Mouse (Mus musculus) intestine, embryonic 14.5 days (tissue): ENCODE data around the gene H6pd. TPM values are rescaled to one million over a fixed set of nuclear protein-coding genes. Genes with fewer than 3 reads are reported as not detected.
A peak's percentile ranks its signal among the peaks of the same experiment; 100 is the strongest.

Experiments
- ATAC-seq: fragments of 200-750 bp; cut with Nextera tagmentation; replicated peaks from 2 replicates; pipeline ENCODE4 v1.8.0; 2017; ENCODE audit warnings: low read depth, moderate number of reproducible peaks, moderate TSS enrichment, moderate library complexity; ENCODE audit not compliant: low FRiP score, low TSS enrichment
- DNase-seq: peaks from one replicate; pipeline ENCODE4 v3.0.0-alpha.2; 2018; ENCODE audit warnings: low spot score
- H3K27ac ChIP-seq: fragments of 300-500 bp; sonication (generic); 2 replicates; pipeline ENCODE4 v1.5.1; 2014; ENCODE audit warnings: low read depth, mild to moderate bottlenecking, control low read depth
- H3K27me3 ChIP-seq: fragments of 300-500 bp; sonication (generic); replicated peaks from 2 replicates; pipeline ENCODE4 v1.6.1; 2014; ENCODE audit warnings: low read length, control low read depth; ENCODE audit not compliant: control insufficient read depth, insufficient read depth
- H3K36me3 ChIP-seq: fragments of 300-500 bp; sonication (generic); 2 replicates; pipeline ENCODE4 v1.6.1; 2014; ENCODE audit warnings: low read length, control low read depth; ENCODE audit not compliant: control insufficient read depth, insufficient read depth
- H3K4me1 ChIP-seq: fragments of 300-500 bp; sonication (generic); replicated peaks from 2 replicates; pipeline ENCODE4 v1.6.1; 2014; ENCODE audit warnings: low read length, control low read depth, mixed read lengths; ENCODE audit not compliant: control insufficient read depth, insufficient read depth
- H3K4me2 ChIP-seq: fragments of 300-500 bp; sonication (generic); 2 replicates; pipeline ENCODE4 v1.6.1; 2014; ENCODE audit warnings: low read length
- H3K4me3 ChIP-seq: fragments of 300-500 bp; sonication (generic); 2 replicates; pipeline ENCODE4 v1.5.1; 2014; ENCODE audit warnings: low read depth, low read length, control low read depth, mixed read lengths
- H3K9ac ChIP-seq: fragments of 300-500 bp; sonication (generic); 2 replicates; pipeline ENCODE4 v1.6.1; 2014; ENCODE audit warnings: mild to moderate bottlenecking, low read length
- H3K9me3 ChIP-seq: fragments of 300-500 bp; sonication (generic); 2 replicates; pipeline ENCODE4 v1.6.1; 2016; ENCODE audit warnings: low read length, control low read depth; ENCODE audit not compliant: control insufficient read depth
- WGBS: fragments of 180-500 bp; shearing (Covaris S2); extraction: QIAGEN DNeasy Blood & Tissue Kit; methylation state at CpG from one replicate; pipeline ENCODE4 v1.1.7; 2014; 5-methylcytosine and 5-hydroxymethylcytosine counted together
- polyA plus RNA-seq: library from polyadenylated mRNA; unstranded; fragments of >200 nt; fragmentation: Nextera tagmentation; extraction: Ambion mirVana; gene quantifications from 2 replicates; pipeline ENCODE4 v1.2.1, GENCODE M21; 2014

H6pd gene
- polyA plus RNA-seq, 1 experiment from 2014 or later = 14.0 TPM

DNA sequence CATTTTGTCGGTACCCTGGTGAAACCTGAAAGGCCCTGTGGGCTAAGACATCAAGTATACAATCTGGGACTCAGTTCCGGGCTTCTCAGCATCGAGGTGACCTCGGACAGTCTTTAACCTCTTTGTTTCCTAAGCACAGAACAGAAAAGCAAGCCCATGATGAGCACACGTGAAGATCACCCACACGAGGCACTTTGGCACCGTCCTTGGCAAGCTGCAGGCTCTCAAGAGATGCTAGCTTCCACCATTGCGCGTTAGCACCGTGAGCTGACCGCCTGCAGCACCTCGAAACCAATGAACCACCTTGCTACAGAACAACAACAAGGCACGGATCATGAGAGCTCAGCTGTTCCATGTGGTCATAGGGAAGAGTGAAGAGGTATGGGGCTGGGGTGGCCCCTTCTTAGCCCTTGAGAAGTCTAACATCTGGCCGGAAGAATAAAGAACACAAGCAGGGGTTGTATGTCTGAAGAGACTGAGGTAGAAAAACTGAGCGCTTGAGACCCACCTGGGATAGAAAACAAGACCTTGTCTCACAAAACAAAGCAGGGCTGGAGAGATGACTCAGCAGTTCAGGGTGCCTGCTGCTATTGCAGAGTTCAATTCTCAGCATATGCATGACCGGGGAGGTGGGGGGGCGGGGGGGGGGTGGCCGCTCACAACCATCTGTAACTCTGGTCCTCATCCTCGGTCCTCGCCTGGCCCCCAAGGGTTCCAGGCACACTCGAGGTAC, 2.5 kb downstream of the H6pd start:
- no peaks in the 10 kb centered on the region for H3K27me3 ChIP-seq
- DNase-seq = no peak
- H3K9ac ChIP-seq = no peak overlapping the region
- no peaks in the 10 kb centered on the region for H3K36me3 ChIP-seq
- no peaks in the 10 kb centered on the region for H3K9me3 ChIP-seq
- peaks cover 40% of the 10 kb centered on the region for H3K4me1 ChIP-seq
- H3K4me3 ChIP-seq = no peak overlapping the region
- no peak overlapping the region for H3K4me2 ChIP-seq
- H3K27ac ChIP-seq = no peak overlapping the region
- ATAC-seq = no peak
- WGBS = 78% methylated on average over 21 of the region's 21 CpGs

DNA sequence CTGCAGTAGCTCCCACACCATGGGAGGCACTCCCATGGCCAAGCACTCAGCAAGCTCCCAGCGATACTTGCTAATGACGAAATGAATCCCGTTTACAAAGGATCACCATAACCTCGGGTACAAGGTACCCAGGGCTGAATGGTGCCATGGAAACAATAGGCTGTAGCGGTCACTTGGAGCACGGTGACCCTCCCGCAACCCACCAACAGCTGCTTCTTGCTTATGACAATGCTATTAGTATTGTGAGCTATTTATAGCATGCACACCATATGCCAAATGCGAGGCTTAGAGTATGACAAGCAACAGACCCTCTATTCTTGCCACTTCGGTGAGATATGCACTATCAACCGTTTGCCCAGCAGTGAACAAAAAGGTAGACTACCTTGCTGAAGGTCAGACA, 3.6 kb downstream of the H6pd start:
- no peak overlapping the region for H3K4me3 ChIP-seq
- H3K4me2 ChIP-seq = no peak overlapping the region
- H3K9ac ChIP-seq = no peak overlapping the region
- no peaks in the 10 kb centered on the region for H3K9me3 ChIP-seq
- ATAC-seq (no peak), DNase-seq (no peak)
- H3K4me1 ChIP-seq = peaks cover 48% of the 10 kb centered on the region
- 90% methylated on average over 10 of the region's 10 CpGs for WGBS
- no peaks in the 10 kb centered on the region for H3K27me3 ChIP-seq
- H3K36me3 ChIP-seq = no peaks in the 10 kb centered on the region
- no peak overlapping the region for H3K27ac ChIP-seq

DNA sequence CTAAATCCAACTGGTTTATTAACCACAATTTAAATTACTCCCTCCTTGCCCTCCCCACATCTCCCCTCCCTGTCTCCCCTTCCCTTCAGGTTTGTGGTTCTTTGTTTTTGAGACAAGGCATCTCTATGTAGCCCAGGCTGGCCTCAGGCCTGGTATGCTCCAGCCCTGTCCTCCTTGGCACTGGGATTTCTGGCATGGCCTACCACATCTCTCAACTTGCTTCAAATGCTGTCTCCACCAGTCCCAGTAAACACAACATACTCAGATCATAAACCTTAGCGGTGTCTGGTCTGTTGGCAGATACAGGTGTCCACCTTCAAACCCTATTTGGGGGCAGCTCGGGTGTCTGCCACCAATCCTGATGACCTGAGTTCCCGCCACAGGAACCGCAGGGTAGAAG, 5.2 kb downstream of the H6pd start:
- no peak for DNase-seq
- 55% methylated on average over 4 of the region's 4 CpGs for WGBS
- H3K4me3 ChIP-seq = no peak overlapping the region
- no peak overlapping the region for H3K4me2 ChIP-seq
- no peaks in the 10 kb centered on the region for H3K9me3 ChIP-seq
- no peak overlapping the region for H3K9ac ChIP-seq
- H3K36me3 ChIP-seq = no peaks in the 10 kb centered on the region
- H3K4me1 ChIP-seq = peaks cover 49% of the 10 kb centered on the region
- H3K27ac ChIP-seq = peak overlapping the region; percentile 38; the same call in 1 of the 2 replicates
- H3K27me3 ChIP-seq = no peaks in the 10 kb centered on the region
- no peak for ATAC-seq

DNA sequence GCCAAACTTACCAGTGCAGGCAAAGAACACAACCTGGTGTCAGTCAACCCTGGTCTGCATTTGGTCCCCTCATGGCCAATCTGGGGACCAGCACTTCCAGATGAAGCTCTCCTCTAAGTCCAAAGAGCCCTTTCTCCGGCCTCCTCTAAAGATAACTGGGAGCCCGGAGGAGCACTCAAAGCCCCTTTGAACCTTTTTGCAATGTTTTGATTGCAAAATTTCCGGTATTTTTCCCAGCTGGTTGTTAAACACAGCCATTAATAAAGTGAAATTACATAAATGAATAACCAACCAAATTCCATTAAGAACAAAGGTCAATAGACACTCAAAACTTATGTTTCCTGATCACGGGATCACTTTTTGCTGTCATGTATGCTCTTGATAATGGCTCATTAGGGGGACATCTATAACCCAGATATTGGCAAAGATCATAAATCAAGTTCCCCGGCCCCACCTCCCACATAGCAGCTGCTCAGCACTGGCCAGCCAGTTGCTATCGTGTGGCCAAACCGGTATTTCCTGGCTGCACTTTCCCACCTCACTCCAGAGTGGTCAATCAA, 5.7 kb downstream of the H6pd start:
- no peak overlapping the region for H3K27ac ChIP-seq
- H3K4me1 ChIP-seq = peaks cover 47% of the 10 kb centered on the region
- no peak overlapping the region for H3K9ac ChIP-seq
- no peak overlapping the region for H3K4me2 ChIP-seq
- H3K4me3 ChIP-seq = no peak overlapping the region
- no peaks in the 10 kb centered on the region for H3K27me3 ChIP-seq
- peak; percentile 74 for DNase-seq
- no peaks in the 10 kb centered on the region for H3K36me3 ChIP-seq
- WGBS = 17% methylated on average over 7 of the region's 7 CpGs
- no peaks in the 10 kb centered on the region for H3K9me3 ChIP-seq
- peak; percentile 56; the same call in 1 of the 2 replicates for ATAC-seq

DNA sequence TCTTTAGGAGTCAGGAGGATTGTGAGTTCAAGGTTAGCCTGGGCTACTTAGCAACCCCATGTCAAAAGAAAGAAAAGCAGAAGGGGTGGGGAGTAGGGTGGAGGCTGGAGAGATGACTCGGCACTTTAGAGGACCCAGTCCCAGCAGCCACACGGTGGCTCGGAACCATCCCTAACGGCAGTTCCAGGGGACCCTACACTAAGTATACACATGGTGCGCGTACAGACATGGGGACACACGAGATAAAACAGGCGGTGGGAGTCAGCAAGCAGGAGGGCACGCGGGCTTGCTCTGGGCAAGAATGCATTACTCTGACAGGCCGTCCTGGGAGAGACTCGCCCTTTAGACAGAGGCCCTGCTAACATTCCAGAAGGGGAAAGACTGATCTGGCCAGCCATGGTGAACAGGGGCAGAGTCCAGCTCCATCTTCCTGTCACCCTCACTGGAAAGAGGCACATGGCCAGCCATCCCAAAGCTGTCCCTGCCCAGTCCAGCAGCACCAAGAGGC, 6.7 kb downstream of the H6pd start:
- ATAC-seq (no peak), DNase-seq (no peak)
- Histone ChIP-seq H3K27ac (no peak overlapping the region), H3K9ac (no peak overlapping the region), H3K4me3 (no peak overlapping the region), H3K9me3 (no peaks in the 10 kb centered on the region), H3K4me1 (peaks cover 41% of the 10 kb centered on the region), H3K36me3 (no peaks in the 10 kb centered on the region), H3K4me2 (0 out of 2 replicates have a peak overlapping the region, but pooled peaks have one; percentile 13), H3K27me3 (no peaks in the 10 kb centered on the region)
- 53% methylated on average over 12 of the region's 12 CpGs for WGBS

DNA sequence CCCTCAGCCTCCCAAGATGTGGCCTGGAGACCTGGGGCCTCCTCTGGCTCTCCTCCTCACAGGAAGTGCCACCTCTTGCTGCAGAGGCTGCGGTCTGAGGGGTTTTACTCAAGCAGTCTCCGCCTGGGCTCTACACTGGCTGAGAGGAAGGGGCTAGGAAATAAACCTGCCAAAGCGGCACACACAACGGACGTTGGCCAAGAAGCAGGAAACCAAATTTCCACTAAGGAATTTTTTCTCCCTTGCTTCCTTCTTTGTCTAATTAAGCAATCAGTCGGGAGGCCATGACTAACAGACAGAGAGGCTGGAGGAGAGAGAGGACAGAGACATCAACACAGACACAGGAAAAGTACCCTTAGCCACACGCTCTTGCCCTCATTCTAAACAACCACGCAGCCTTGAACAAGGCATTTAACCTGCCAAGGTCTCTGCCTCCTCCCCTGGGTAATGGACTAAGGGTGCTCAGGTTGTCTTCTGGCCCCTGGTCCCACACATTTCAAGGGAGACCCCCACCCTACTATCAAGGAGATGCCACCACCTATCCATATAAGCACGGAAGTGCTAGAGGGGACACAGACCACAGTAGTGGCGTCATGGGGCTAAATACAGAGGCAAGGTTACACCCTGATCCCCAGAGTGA, 7.5 kb downstream of the H6pd start:
- Histone ChIP-seq H3K9ac (no peak overlapping the region), H3K27ac (no peak overlapping the region), H3K4me2 (no peak overlapping the region; the same call in 1 of the 2 replicates), H3K4me3 (no peak overlapping the region), H3K4me1 (peaks cover 41% of the 10 kb centered on the region), H3K9me3 (no peaks in the 10 kb centered on the region), H3K27me3 (no peaks in the 10 kb centered on the region), H3K36me3 (no peaks in the 10 kb centered on the region)
- 51% methylated on average over 10 of the region's 10 CpGs for WGBS
- ATAC-seq (no peak), DNase-seq (no peak)

DNA sequence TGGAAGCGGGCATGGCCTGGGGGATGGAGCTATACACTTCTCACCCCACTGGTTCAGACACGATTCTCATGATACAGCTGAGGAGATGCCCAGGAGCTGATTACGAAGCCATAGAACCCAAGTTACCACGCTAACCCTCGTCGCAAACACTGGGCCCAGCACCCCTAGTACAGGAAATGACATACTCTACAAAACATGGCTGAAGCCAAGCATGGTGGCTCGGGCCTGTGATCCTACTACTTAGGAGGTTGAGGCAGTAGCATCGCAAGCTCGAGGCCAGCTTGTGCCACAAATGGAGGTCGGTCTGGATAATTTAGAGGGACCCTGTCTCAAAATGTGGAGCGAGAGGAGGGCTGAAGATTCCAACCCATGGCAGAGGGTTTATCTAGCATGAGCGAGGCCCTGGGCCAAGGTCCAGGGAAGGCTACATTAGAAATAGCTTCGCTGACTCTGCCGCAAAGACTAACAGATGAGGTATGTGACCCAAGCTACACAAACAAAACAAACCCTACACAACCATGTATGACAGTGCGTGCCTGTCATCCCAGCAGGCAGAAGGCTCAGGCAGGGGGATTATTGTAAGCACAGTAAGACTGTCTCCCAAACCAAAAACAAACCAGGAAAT, 8.8 kb downstream of the H6pd start:
- no peak for DNase-seq
- H3K4me1 ChIP-seq = peaks cover 41% of the 10 kb centered on the region
- WGBS = 84% methylated on average over 15 of the region's 15 CpGs
- H3K36me3 ChIP-seq = no peaks in the 10 kb centered on the region
- H3K4me3 ChIP-seq = no peak overlapping the region
- H3K9me3 ChIP-seq = no peaks in the 10 kb centered on the region
- H3K27ac ChIP-seq = no peak overlapping the region
- H3K27me3 ChIP-seq = no peaks in the 10 kb centered on the region
- no peak for ATAC-seq
- H3K4me2 ChIP-seq = no peak overlapping the region
- H3K9ac ChIP-seq = no peak overlapping the region

DNA sequence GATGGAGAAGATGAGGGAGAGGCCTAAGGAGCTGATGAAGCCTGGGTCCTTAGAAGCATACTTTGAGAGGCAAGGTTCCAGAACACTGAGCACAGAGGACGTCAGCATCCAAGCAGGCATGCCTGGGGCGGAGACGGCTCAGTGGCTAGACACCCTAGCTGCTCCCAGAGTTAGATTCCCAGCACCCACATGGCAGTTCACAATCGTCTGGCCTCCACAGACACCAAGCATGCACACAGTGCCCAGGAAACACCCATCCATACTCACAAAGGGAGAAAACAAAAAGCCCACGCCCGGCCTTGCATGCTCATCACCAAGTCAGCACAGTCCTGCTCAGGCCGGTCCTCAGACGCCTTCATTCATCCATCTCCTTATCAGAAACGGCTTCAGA, 9.3 kb downstream of the H6pd start:
- no peak overlapping the region for H3K9ac ChIP-seq
- no peak overlapping the region for H3K4me2 ChIP-seq
- H3K27ac ChIP-seq = no peak overlapping the region
- H3K27me3 ChIP-seq = no peaks in the 10 kb centered on the region
- no peak for DNase-seq
- no peaks in the 10 kb centered on the region for H3K9me3 ChIP-seq
- no peak for ATAC-seq
- no peaks in the 10 kb centered on the region for H3K36me3 ChIP-seq
- H3K4me1 ChIP-seq = peaks cover 41% of the 10 kb centered on the region
- H3K4me3 ChIP-seq = no peak overlapping the region
- 87% methylated on average over 9 of the region's 9 CpGs for WGBS
